ENCODE assay signal across 20 mouse cellular contexts in the genomic region with DNA sequence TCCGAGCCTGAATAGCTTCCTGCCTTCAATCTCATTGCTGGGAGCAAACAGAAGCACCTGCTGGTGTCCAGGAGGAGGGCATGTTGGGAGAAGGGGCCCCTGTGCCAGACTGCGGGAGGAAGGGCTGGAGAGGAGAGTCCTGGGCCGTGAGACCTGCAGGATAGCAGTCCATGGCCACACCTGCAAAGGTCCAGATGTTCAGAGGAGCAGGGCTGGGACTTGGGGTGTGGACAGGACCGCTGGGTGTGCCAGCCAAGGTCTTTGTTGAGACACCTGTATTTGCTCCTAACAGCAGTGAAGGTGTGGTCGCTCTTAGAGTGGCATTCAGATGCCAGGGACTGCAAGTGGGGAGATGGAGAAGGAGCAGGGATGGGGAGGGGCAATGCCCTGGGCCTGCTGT. TPM values are rescaled to one million over a fixed set of nuclear protein-coding genes. Genes with fewer than 3 reads are reported as not detected.
"Had no signal": no experiment of that assay in that cellular context is flagged by ENCODE, and none has a peak within 500 bp of the region (broad histone marks: within the 10 kb centered on the region; RNA-seq: fewer than 3 reads in every experiment).

No protein-coding gene starts in this region.

- H3K4me1 ChIP-seq: midbrain, embryonic 15.5 days; neural tube, embryonic 12.5 days had no signal

- H3K4me3 ChIP-seq: layer of hippocampus, adult 2 months; left cerebral cortex, adult 2 months; limb, embryonic 10.5 days; megakaryocyte, embryonic 14.5 days; midbrain, embryonic 15.5 days; neural tube, embryonic 12.5 days had no signal

- H3K9me3 ChIP-seq: limb, embryonic 10.5 days; midbrain, embryonic 15.5 days; neural tube, embryonic 12.5 days had no signal

- H3K27ac ChIP-seq: hindbrain, postnatal 0 days; kidney, postnatal 0 days; layer of hippocampus, adult 2 months; left cerebral cortex, adult 2 months; limb, embryonic 10.5 days; macrophage; midbrain, embryonic 15.5 days; neural tube, embryonic 12.5 days had no signal

- H3K27me3 ChIP-seq: midbrain, embryonic 15.5 days; neural tube, embryonic 12.5 days had no signal

- DNase-seq: kidney, adult 9 months; kidney, postnatal 36 days; spleen, adult 18-20 months; thymus, adult 18-20 months; thymus, postnatal 14 days had no signal

- H3K9ac ChIP-seq: midbrain, embryonic 15.5 days; neural tube, embryonic 12.5 days had no signal

- H3K4me2 ChIP-seq: liver, embryonic 11.5 days; midbrain, embryonic 11.5 days; midbrain, embryonic 15.5 days; neural tube, embryonic 12.5 days had no signal

- ATAC-seq: hindbrain, postnatal 0 days; midbrain, embryonic 15.5 days had no signal

- H3K36me3 ChIP-seq: midbrain, embryonic 15.5 days had no signal

RNA-seq across cellular contexts. Expression of a gene that starts 2.9 kb away (rescaled TPM):
- total RNA-seq: neutrophil, adult 5-6 weeks had no signal
- polyA plus RNA-seq: macrophage had no signal

RNA-seq across cellular contexts. Expression of a gene that starts 27.9 kb away (rescaled TPM):
- total RNA-seq: layer of hippocampus, adult 2 months; left cerebral cortex, postnatal 14 days; monocyte, adult 5-6 weeks; neutrophil, adult 5-6 weeks had no signal
- polyA plus RNA-seq: kidney, postnatal 0 days; limb, embryonic 10.5 days; liver, embryonic 16.5 days; macrophage had no signal

RNA-seq across cellular contexts. Expression of a gene that starts 53.2 kb away (rescaled TPM):
- total RNA-seq: monocyte, adult 5-6 weeks had no signal
- polyA plus RNA-seq: macrophage had no signal
